Mouse (Mus musculus): ENCODE results near the gene Clca3a2.
"Not testable (repeated sequence)": the region's sequence is repeated elsewhere in the genome, so short reads cannot be mapped to it uniquely, and the experiment has no call there.

GRCm38 (mm10) chr3:144806626-144807025 is 12.7 kb downstream of the Clca3a2 start:
- not testable (repeated sequence) for TF ChIP-seq CTCF (IDR thresholded peaks at IDR 0.05; ENCODE audit: insufficient read depth, low read length); POLR2A (IDR thresholded peaks at IDR 0.05; ENCODE audit: borderline replicate concordance, extremely low read depth, low read depth, low read length)

All from lung, adult 2 months (tissue).